Mouse (Mus musculus) cerebellum, adult 2 months (tissue): ENCODE measurements at regions not wholly inside any gene's neighbourhood (a gene's known extent, or its start where the extent isn't known, plus 50 kb on each side); places are given as distances from the start of the nearest gene placed in this dataset.

Experiments used
- CTCF ChIP-seq: fragments of 200-500 bp; IDR thresholded peaks from 2 replicates; pipeline ENCODE4 v1.5.1; 2011; ENCODE audit warnings: low read depth, mild to moderate bottlenecking, control low read depth, low read length, moderate library complexity, borderline replicate concordance; ENCODE audit not compliant: insufficient read depth
- POLR2A ChIP-seq: fragments of 200-500 bp; IDR thresholded peaks from 2 replicates; pipeline ENCODE4 v1.6.1; 2011; ENCODE audit warnings: low read length, control low read depth, borderline replicate concordance; ENCODE audit not compliant: insufficient read depth

- TF ChIP-seq POLR2A (no peak), CTCF (no peak)
These were observed 492.6 kb downstream of the Tox3 start for GRCm38 (mm10) chr8:89855556-89855955.
